Mouse (Mus musculus) hindbrain, embryonic 16.5 days (tissue): ENCODE results near the gene Ccr4. TPM values are rescaled to one million over a fixed set of nuclear protein-coding genes. Genes with fewer than 3 reads are reported as not detected.

ENCODE experiments used
- ATAC-seq: fragments of 200-750 bp; cut with Nextera tagmentation; 2 replicates; pipeline ENCODE4 v1.8.0; 2017; ENCODE audit warnings: moderate TSS enrichment, moderate library complexity
- H3K27ac ChIP-seq: fragments of 300-500 bp; sonication (generic); 2 replicates; pipeline ENCODE4 v1.5.1; 2014; ENCODE audit warnings: low read depth, mild to moderate bottlenecking, control low read depth, low read length, moderate library complexity
- H3K27me3 ChIP-seq: fragments of 300-500 bp; sonication (generic); replicated peaks from 2 replicates; pipeline ENCODE4 v1.6.1; 2014; ENCODE audit warnings: low read length; ENCODE audit not compliant: control insufficient read depth, insufficient read depth
- H3K36me3 ChIP-seq: fragments of 300-500 bp; sonication (generic); 2 replicates; pipeline ENCODE4 v1.6.1; 2014; ENCODE audit warnings: mild to moderate bottlenecking, low read length, moderate library complexity, mixed read lengths; ENCODE audit not compliant: control insufficient read depth, insufficient read depth
- H3K4me1 ChIP-seq: fragments of 300-500 bp; sonication (generic); 2 replicates; pipeline ENCODE4 v1.6.1; 2014; ENCODE audit warnings: low read depth, low read length; ENCODE audit not compliant: control insufficient read depth, insufficient read depth
- H3K4me2 ChIP-seq: fragments of 300-500 bp; sonication (generic); 2 replicates; pipeline ENCODE4 v1.6.1; 2014; ENCODE audit warnings: mild to moderate bottlenecking, low read length, control low read depth, moderate library complexity
- H3K4me3 ChIP-seq: fragments of 300-500 bp; sonication (generic); 2 replicates; pipeline ENCODE4 v1.5.1; 2014; ENCODE audit warnings: mild to moderate bottlenecking, low read length, control low read depth, moderate library complexity
- H3K9ac ChIP-seq: fragments of 300-500 bp; sonication (generic); 2 replicates; pipeline ENCODE4 v1.6.1; 2014; ENCODE audit warnings: low read depth, mild to moderate bottlenecking, control low read depth, low read length, moderate library complexity
- H3K9me3 ChIP-seq: fragments of 300-500 bp; sonication (generic); 2 replicates; pipeline ENCODE4 v1.6.1; 2014; ENCODE audit warnings: mild to moderate bottlenecking, low read length, moderate library complexity; ENCODE audit not compliant: control insufficient read depth
- WGBS: fragments of 180-500 bp; shearing (Covaris S2); extraction: QIAGEN DNeasy Blood & Tissue Kit; methylation state at CpG from one replicate; pipeline ENCODE4 v1.1.7; 2014; 5-methylcytosine and 5-hydroxymethylcytosine counted together
- polyA plus RNA-seq: library from polyadenylated mRNA; unstranded; fragments of >200 nt; fragmentation: Nextera tagmentation; extraction: Ambion mirVana; gene quantifications from 2 replicates; pipeline ENCODE4 v1.2.1, GENCODE M21; 2015

Ccr4 gene
- not detected in 2 replicates for polyA plus RNA-seq

- 92% methylated on average over 9 of the region's 9 CpGs for WGBS
- H3K9me3 ChIP-seq: no peaks in the 10 kb centered on the region
- ATAC-seq: no peak
- H3K9ac ChIP-seq: no peak within 1 kb of the TSS
- H3K4me1 ChIP-seq: no peaks in the 10 kb centered on the region
- no peak within 1 kb of the TSS for H3K4me3 ChIP-seq
- no peak within 1 kb of the TSS for H3K4me2 ChIP-seq
- no peaks in the 10 kb centered on the region for H3K36me3 ChIP-seq
- H3K27me3 ChIP-seq: no peaks in the 10 kb centered on the region
- no peak within 1 kb of the TSS for H3K27ac ChIP-seq
Observed at GRCm38 (mm10) chr9:114504816-114505215, at the start of gene Ccr4. Ccr4 (minus strand) TSS chr9:114504916.

GRCm38 (mm10) chr9:114553828-114554227 lies 49.1 kb upstream of the Ccr4 start:
- Histone ChIP-seq H3K9me3 (no peaks in the 10 kb centered on the region), H3K27me3 (peaks cover 3% of the 10 kb centered on the region), H3K4me1 (peaks cover 7% of the 10 kb centered on the region; the same call in 1 of the 2 replicates), H3K27ac (no peak overlapping the region), H3K36me3 (no peaks in the 10 kb centered on the region), H3K9ac (no peak overlapping the region), H3K4me3 (no peak overlapping the region), H3K4me2 (no peak overlapping the region)
- ATAC-seq: no peak

GRCm38 (mm10) chr9:114550033-114550432 lies 45.3 kb upstream of the Ccr4 start:
- Histone ChIP-seq H3K9me3 (no peaks in the 10 kb centered on the region), H3K27ac (no peak overlapping the region), H3K36me3 (no peaks in the 10 kb centered on the region), H3K4me1 (peaks cover 7% of the 10 kb centered on the region; the same call in 1 of the 2 replicates), H3K27me3 (no peaks in the 10 kb centered on the region; the same call in 1 of the 2 replicates), H3K4me3 (no peak overlapping the region), H3K9ac (no peak overlapping the region), H3K4me2 (no peak overlapping the region)
- ATAC-seq: no peak
- WGBS: 15% methylated on average over 6 of the region's 6 CpGs

GRCm38 (mm10) chr9:114549117-114549516 lies 44.4 kb upstream of the Ccr4 start:
- no peak overlapping the region for H3K4me3 ChIP-seq
- 20% methylated on average over 5 of the region's 5 CpGs for WGBS
- H3K9ac ChIP-seq: no peak overlapping the region

GRCm38 (mm10) chr9:114548496-114548895 lies 43.8 kb upstream of the Ccr4 start:
- 27% methylated on average over 4 of the region's 4 CpGs for WGBS
- no peaks in the 10 kb centered on the region for H3K36me3 ChIP-seq

More at GRCm38 (mm10) chr9:114549117-114549516, 44.4 kb upstream of the Ccr4 start:
- Histone ChIP-seq H3K9me3 (no peaks in the 10 kb centered on the region), H3K36me3 (no peaks in the 10 kb centered on the region), H3K4me2 (no peak overlapping the region), H3K27me3 (no peaks in the 10 kb centered on the region; the same call in 1 of the 2 replicates), H3K4me1 (peaks cover 4% of the 10 kb centered on the region; the same call in 1 of the 2 replicates), H3K27ac (no peak overlapping the region)
- no peak for ATAC-seq

GRCm38 (mm10) chr9:114547643-114548077 lies 42.9 kb upstream of the Ccr4 start:
- Histone ChIP-seq H3K36me3 (no peaks in the 10 kb centered on the region), H3K4me2 (no peak overlapping the region)

More at GRCm38 (mm10) chr9:114548496-114548895, 43.8 kb upstream of the Ccr4 start:
- Histone ChIP-seq H3K4me1 (peaks cover 4% of the 10 kb centered on the region; the same call in 1 of the 2 replicates), H3K9ac (no peak overlapping the region), H3K27ac (no peak overlapping the region), H3K4me2 (no peak overlapping the region), H3K4me3 (no peak overlapping the region), H3K27me3 (no peaks in the 10 kb centered on the region; the same call in 1 of the 2 replicates), H3K9me3 (no peaks in the 10 kb centered on the region)
- no peak for ATAC-seq

GRCm38 (mm10) chr9:114546765-114547164 lies 42.0 kb upstream of the Ccr4 start:
- Histone ChIP-seq H3K4me1 (peaks cover 4% of the 10 kb centered on the region; the same call in 1 of the 2 replicates), H3K27ac (no peak overlapping the region), H3K9ac (no peak overlapping the region), H3K36me3 (no peaks in the 10 kb centered on the region), H3K9me3 (no peaks in the 10 kb centered on the region), H3K4me3 (no peak overlapping the region), H3K27me3 (no peaks in the 10 kb centered on the region; the same call in 1 of the 2 replicates), H3K4me2 (no peak overlapping the region)
- ATAC-seq: no peak
- 71% methylated on average over 12 of the region's 12 CpGs for WGBS

More at GRCm38 (mm10) chr9:114547643-114548077, 42.9 kb upstream of the Ccr4 start:
- Histone ChIP-seq H3K4me1 (peaks cover 4% of the 10 kb centered on the region; the same call in 1 of the 2 replicates), H3K27me3 (no peaks in the 10 kb centered on the region; the same call in 1 of the 2 replicates), H3K9ac (no peak overlapping the region), H3K27ac (no peak overlapping the region), H3K4me3 (no peak overlapping the region), H3K9me3 (no peaks in the 10 kb centered on the region)
- WGBS: 28% methylated on average over 6 of the region's 6 CpGs
- no peak for ATAC-seq

GRCm38 (mm10) chr9:114544754-114545393 lies 40.2 kb upstream of the Ccr4 start:
- no peak overlapping the region for H3K27ac ChIP-seq
- H3K4me1 ChIP-seq: peaks cover 4% of the 10 kb centered on the region; the same call in 1 of the 2 replicates
- ATAC-seq: 0 out of 2 replicates have a peak, but pooled peaks have one; percentile 17
- 0 out of 2 replicates have a peak overlapping the region, but pooled peaks have one; percentile 6 for H3K4me2 ChIP-seq
- H3K27me3 ChIP-seq: no peaks in the 10 kb centered on the region
- H3K9ac ChIP-seq: no peak overlapping the region
- no peaks in the 10 kb centered on the region for H3K9me3 ChIP-seq
- H3K36me3 ChIP-seq: no peaks in the 10 kb centered on the region
- H3K4me3 ChIP-seq: no peak overlapping the region
- 42% methylated on average over 9 of the region's 9 CpGs for WGBS
